Mouse (Mus musculus) liver (tissue): ENCODE data around the gene Fndc10.
"Not testable (repeated sequence)": the region's sequence is repeated elsewhere in the genome, so short reads cannot be mapped to it uniquely, and the experiment has no call there.

Source experiments
- DNase-seq: peaks from one replicate; pipeline ENCODE4 v3.0.0-alpha.2; 2020; ENCODE audit warnings: mixed read lengths

Fndc10 gene

GRCm38 (mm10) chr4:155694111-155694481 lies at the start of gene Fndc10:
TSS of gene Fndc10 (plus strand) at chr4:155694342.
- DNase-seq, result peak; percentile 33

- DNase-seq, result not testable (repeated sequence)
These were observed 48.8 kb upstream of the Fndc10 start, which contains the start of gene Gm10563 for GRCm38 (mm10) chr4:155645308-155645707. TSS of gene Gm10563 (minus strand) at chr4:155645408.

GRCm38 (mm10) chr4:155645721-155646120 lies 48.4 kb upstream of the Fndc10 start:
- DNase-seq, result no peak

GRCm38 (mm10) chr4:155649355-155649754 lies 44.8 kb upstream of the Fndc10 start:
- DNase-seq, result no peak

DNA sequence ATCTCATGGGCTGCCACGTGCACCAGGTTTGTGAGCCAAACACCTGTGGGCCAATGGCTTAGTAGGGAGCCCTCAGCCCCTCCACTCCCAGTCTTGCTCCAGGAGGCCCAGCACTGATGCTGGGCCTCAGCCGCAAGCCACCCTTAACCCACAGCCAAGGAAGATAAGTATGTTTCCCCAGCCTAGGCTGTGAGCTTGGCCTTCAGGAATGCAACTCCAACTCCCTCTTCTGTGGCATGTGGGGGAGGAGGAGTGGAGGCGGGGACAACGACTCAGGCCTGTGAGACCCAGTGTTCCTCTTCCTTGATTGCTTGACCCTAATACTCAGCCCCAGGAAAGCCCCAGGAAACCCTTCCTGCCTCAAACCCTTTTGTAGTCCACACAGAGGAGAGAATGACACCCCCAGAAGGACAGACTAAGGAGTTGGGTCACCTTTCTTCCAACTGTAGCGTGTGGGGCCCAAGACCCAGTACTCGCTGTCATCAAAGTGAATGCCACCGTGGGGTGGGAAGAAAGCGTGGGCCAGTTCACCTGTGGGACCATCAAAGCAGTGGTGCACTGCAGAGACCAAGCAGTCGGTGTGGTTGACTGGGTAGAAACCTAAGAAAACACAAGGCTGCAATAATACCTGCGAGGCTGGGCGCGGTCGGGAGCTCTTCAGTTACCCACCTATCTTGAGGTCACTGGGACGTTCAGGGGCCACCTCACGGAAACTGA lies 42.4 kb upstream of the Fndc10 start:
- DNase-seq, result no peak

DNA sequence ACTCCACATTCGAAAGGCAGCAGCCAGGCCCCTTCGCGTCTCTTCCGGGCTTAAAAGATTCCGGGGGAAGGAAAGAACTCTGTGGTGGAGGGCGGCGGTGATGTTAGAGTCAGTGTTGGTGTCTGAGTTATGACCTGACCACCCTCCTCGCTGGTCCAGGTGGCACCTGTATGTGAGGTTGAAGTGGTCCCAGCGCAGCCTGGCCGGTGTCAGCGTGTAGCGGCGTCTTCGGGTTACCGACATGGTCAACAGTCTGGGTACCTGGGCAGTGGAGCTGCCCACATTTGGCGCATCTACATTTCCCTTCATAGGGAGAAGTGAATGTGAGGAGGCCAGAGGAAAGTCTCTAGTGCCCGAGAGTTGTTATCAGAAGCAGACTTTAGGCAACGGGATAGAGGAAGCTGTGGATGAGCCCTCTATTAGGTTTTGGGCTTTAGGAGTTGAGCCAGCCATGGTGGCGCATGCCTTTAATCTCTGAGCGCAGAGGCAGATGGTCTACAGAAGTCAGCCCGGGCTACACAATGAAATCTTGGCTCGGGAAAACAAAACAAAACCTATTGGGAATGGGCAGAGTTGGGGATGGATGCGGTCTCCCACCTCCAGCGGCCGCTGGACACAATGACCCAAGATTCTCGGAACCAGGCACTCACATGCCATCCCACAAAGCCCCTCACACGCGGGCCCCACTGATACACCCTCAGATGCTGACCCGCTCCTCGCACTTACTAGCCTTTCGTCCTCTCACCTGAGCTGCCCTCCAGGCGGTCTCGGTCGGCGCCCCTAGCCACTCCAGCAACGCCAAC lies 41.7 kb upstream of the Fndc10 start:
- no peak for DNase-seq

- peak; percentile 51 for DNase-seq
These were observed 41.1 kb upstream of the Fndc10 start, which contains the start of gene Mmp23 for GRCm38 (mm10) chr4:155653086-155653450. TSS of gene Mmp23 (minus strand) at chr4:155653384.

DNA sequence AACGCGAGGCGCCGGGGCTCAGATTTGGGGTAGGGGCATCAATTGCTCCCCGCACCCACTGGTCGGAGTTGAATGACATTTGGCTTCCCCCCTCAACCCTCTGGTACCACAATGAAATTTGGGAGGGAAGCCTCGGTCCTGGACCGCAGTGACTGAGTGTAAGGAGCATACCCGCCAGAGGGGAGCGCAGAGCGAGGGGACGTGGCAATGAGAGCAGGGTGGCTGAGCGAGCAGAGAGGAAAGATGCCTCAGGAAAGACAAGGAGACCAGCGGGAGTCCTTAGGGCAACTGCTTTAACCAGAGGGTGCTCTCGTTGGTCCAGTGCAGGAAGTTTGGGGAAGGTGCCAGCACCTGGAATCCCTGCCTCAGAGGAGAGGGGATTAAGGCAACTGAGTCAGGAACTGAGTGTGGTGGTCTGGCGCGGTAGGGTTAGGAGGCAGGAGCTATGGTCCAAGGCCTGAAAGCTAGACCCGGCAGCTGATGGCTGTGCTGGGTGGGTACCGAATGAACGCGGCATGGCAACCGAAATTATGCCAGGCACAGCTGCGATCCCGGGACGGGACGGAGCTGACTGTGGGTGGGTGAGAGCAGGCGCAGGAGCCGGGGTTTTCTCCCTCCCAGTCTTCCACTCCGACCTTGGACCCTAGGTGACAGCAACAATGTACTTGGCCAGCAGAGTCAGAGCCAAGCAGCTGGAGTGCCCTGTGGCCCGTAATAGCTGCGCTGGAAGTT lies 40.5 kb upstream of the Fndc10 start:
- DNase-seq, result no peak

- no peak for DNase-seq
These were observed 40.0 kb upstream of the Fndc10 start for GRCm38 (mm10) chr4:155654183-155654455.

- DNase-seq, result peak; percentile 68
These were observed 39.5 kb upstream of the Fndc10 start for GRCm38 (mm10) chr4:155654456-155655298.

DNA sequence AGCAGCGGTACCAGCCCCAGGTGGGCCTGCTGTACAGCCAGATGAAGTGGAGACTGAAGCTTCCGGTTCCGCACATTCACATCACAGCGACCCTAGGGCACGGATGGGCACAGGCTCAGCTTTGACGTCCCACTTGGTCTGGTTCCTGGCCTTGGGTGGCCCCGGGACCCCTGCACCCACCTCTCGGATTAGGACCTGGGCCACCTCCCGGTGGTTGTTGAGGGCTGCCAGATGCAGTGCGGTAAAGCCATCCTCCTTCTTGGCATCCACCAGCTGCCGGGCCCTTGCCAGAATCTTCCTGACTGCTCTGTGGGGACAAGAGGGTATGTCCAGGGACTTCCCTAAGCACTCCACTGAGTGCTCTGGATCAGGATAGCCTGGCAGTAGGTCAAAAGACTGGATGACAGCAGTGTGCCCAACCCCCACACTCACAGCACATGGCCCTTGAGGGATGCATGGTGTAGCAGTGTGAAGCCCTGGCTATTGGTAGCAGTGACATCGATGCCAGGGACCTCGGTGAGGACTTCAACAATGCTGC lies 37.9 kb upstream of the Fndc10 start:
- DNase-seq, result no peak

- DNase-seq, result no peak
These were observed 35.2 kb upstream of the Fndc10 start for GRCm38 (mm10) chr4:155658961-155659360.

DNA sequence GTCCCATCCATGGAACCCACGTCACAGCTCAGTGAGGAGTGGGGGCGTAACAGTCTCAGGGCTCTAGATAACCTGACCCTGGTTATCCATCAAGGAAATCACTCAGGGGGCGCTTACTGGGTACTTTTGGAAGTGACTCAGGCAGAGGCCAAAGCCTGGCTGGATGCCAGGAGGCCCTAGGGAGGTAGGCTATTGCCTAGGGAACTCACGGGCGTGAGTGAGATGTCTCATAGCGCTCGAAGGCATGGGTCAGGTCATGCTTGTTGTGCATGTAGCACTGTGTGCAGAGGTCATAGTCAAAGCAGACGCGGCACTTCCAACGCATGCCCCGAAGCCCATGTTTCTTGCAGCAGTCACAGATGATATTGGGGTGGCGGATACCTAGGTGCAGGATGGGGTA lies 33.5 kb upstream of the Fndc10 start:
- no peak for DNase-seq

- DNase-seq, result no peak
These were observed 27.2 kb upstream of the Fndc10 start for GRCm38 (mm10) chr4:155666903-155667302.

- peak; percentile 95 for DNase-seq
These were observed 25.2 kb upstream of the Fndc10 start, which contains the start of gene Mib2 for GRCm38 (mm10) chr4:155668689-155669597. TSS of gene Mib2 (minus strand) at chr4:155669198.

DNA sequence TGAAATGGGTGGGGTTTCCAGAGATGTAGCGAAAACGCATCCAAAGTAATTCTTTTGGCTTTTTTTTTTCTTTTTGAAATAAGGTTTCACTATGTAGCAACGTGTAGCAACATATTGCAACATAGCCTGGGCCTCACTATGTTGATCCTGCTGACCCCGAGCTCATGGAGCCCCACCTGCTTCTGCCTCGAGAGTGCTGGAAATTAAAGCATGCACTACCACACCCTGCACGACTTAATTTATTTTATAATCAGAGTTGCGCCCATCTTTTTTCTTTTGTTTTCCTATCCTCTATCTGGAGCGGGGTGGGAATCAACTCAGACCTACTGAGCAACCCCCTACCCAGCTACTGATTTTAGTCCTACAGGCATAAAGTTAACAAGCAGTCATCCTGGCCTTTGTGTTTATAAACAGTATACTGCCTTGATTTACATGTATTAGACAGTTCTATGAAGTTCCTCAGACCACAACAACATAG lies 24.5 kb upstream of the Fndc10 start:
- DNase-seq, result no peak

DNA sequence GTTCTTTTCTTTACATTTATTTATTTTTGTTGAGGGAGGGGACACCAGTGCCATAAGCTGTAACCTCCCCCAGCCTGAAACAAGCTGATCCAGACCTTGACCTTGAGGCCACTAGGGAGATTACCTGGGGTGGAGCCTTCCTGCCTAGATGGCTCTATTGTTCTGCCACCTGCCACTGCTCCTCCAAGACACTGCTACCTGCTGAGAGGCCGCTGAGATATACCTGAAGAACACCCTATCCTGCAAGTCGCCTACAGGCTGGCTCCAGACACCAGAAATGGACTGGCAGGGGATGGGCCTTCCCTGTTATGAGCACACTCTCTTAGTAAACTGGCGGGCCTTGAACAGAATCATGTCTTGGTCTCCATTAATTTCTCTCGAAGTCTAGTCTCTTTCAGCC lies 23.9 kb upstream of the Fndc10 start:
- DNase-seq, result not testable (repeated sequence)

DNA sequence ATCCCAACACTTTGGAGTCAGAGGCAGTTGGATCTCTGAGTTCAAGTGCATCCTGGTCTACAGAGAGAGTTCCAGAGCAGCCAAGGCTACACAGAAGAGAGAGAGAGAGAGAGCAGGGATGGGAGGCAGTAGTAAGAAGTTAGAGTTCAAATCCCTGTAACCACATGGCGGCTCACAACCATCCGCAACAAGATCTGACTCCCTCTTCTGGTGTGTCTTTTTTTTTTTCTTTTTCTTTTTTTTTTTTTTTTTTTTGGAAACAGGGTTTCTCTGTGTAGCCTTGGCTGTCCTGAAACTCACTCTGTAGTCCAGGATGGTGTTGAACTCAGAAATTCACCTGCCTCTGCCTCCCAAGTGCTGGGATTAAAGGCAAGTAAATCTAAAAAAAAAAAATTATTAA lies 22.1 kb upstream of the Fndc10 start:
- no peak for DNase-seq

DNA sequence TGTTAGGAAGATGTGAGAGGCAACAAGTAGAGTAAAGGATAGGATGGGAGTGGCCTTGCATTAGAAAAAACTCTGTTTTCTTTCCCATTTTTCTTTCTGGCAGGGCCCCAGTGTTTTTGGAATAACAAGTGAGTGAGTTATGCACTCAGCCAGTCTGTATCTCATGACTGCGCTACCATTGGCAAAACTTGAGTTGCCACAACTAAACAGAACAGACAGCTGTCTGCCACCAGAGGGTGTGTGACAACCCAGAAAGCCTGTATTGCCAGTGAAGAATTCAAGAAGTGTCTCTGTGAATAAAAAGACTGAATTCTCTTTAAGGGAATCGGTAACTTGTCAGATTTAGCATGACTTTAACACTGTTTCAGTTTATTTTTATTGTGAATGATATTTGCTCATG lies 18.2 kb upstream of the Fndc10 start:
- no peak for DNase-seq

DNA sequence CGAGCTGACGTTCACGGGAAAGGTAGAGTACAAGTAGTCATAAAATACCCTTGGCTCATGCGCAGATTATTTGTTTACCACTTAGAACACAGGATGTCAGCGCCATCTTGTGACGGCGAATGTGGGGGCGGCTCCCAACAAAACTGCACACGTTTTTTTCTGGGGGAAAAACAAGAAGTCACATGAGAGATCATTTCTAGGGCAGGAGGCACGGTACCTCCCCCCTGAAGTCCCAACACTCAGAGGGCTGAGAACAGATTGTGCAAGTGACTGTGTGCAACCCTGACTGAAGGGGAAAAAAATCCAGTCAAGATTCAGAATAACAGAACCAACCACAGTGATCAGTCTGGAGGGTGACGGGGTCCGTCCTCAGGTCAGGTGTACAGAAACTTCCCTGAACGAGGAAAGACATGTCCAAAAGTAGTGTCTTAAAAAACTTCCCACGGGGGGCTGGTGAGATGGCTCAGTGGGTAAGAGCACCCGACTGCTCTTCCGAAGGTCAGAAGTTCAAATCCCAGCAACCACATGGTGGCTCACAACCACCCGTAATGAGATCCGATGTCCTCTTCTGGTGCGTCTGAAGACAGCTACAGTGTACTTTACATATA lies 10.4 kb upstream of the Fndc10 start:
- not testable (repeated sequence) for DNase-seq

- not testable (repeated sequence) for DNase-seq
These were observed 6.4 kb upstream of the Fndc10 start for GRCm38 (mm10) chr4:155687764-155688163.
